Mouse (Mus musculus) right cerebral cortex, adult 2 months (tissue): ENCODE results near the gene Morc3.

Source experiments
- DNase-seq, 2 experiments: peaks; one replicate each; pipeline ENCODE4 v3.0.0; 2021 to 2022; ENCODE audit warnings: low spot score in 2 of 2

Morc3 gene

GRCm38 (mm10) chr16:93920673-93921072 is 88.8 kb downstream of the Morc3 start:
- DNase-seq = no peak

- no peak for DNase-seq
Measured at GRCm38 (mm10) chr16:93922835-93923389, 91.0 kb downstream of the Morc3 start.

GRCm38 (mm10) chr16:93923788-93924187 is 91.9 kb downstream of the Morc3 start:
- no peak for DNase-seq
